Mouse (Mus musculus) CD4-positive helper T cell, adult 2 months (primary cell): Measurements from ENCODE around the gene Saa2.
A peak's percentile ranks its signal among the peaks of the same experiment; 100 is the strongest.
"Not testable (repeated sequence)": the region's sequence is repeated elsewhere in the genome, so short reads cannot be mapped to it uniquely, and the experiment has no call there.

Experiments
- DNase-seq: peaks from one replicate; pipeline ENCODE4 v3.0.0-alpha.2; 2012; ENCODE audit warnings: low read depth, missing footprints, low spot score

Saa2 gene

GRCm38 (mm10) chr7:46751490-46751889 is at the start of gene Saa2:
Saa2 (plus strand) TSS chr7:46751790.
- no peak for DNase-seq

GRCm38 (mm10) chr7:46710390-46710844 is 41.2 kb upstream of the Saa2 start, which contains the start of gene Saal1:
Saal1 (minus strand) TSS chr7:46710680.
- DNase-seq: peak; percentile 92

GRCm38 (mm10) chr7:46712250-46712649 is 39.3 kb upstream of the Saa2 start:
- DNase-seq: no peak

- peak; percentile 64 for DNase-seq
Observed at GRCm38 (mm10) chr7:46714518-46714917, 37.1 kb upstream of the Saa2 start.

DNA sequence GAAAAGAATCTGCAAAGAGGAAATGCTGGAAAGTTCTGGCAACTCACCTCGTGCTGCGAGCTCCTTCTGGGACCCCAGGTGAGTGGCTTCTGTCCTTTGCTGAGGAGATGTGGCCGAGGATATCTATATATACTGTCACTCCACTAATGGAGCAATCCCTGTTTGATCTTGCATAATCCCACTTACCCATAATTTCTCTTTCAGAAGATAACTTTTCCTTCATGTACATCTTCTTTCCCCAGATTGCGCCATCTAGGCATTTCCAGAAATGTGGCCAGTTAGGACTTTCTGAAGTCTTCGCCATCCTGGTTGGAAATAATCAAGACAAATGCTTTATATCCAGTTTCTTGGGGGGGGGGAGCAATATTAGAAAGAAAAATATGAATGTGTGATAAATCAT is 36.0 kb upstream of the Saa2 start, which contains the start of gene Saa3:
Gene Saa3 (minus strand): TSS at position 101 of the 400 bp plus-strand sequence.
- DNase-seq: no peak

- DNase-seq: no peak
Observed at GRCm38 (mm10) chr7:46716897-46717296, 34.7 kb upstream of the Saa2 start.

DNA sequence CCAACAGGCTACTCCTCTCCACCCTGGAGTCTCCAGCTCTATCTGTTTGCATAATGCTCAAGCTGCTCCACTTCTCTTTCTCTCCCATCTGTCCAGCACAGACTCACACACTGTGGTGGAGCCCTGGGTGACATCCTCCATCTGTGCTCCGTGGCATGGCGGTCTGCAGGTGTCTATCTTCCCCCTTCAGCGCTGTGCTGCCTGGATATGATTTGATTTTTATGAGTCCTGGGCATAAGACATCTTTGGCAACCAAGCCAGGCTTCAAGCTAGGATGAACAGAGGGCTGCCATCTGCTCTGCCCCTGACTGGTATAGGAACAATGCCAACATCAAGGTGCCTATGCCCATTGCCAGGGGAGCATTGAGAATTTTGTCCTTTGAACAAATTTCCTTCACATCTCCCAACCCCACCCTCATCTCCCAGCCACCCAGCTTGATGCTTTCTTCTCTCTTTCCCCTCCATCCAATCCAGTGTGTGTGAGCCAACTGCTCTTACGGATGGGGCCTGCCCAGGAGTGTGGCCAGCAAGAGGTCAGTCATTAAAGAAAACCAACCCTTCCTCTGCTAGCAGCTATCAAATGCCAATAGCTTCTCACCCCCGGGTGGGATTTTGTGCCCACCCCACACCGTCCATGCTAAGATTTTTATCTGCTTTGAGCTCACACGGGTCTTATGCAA is 32.9 kb upstream of the Saa2 start:
- DNase-seq: no peak

- no peak for DNase-seq
Observed at GRCm38 (mm10) chr7:46719526-46719925, 32.1 kb upstream of the Saa2 start.

DNA sequence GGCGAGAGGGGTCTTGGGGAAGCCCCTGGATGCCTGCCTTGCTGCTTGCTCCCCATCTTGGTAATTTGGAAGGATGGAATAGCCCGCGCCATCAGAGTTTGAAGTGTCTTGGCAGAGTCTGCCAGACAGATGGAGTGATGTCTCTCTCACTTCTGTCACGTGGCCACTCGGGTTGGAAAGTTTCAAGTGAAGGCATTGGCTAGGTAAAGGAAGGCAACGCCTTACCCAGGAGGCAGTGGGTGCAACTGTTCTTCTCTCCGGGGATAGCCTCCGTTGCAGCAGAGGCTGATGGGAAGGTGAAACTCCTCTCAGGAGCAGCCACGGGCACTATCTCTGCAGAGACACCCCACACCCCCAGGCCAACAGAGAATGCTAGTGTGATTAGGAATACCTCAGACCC is 31.1 kb upstream of the Saa2 start:
- DNase-seq: no peak

GRCm38 (mm10) chr7:46723354-46723753 is 28.2 kb upstream of the Saa2 start:
- DNase-seq: no peak

DNA sequence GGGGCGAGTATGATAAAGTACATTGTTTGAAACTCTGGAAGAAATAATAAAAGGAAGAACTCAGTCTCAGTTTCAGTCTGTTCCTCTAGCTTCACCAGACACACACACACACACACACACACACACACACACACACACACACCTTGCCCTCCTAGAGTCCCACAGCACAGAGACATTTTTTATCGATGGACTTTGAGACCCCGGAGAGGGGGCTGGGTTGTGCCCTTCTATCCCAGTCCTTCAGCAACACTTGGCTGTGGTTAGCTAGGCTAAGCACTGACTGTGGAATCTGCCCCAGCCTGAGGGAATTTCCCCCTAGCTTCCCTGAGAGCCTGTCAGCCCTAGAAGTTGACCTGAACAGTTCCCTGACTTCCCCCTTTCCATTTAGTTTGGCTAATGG is 27.7 kb upstream of the Saa2 start:
- DNase-seq: no peak

- no peak for DNase-seq
Observed at GRCm38 (mm10) chr7:46724396-46724795, 27.2 kb upstream of the Saa2 start.

- no peak for DNase-seq
Observed at GRCm38 (mm10) chr7:46727584-46727983, 24.0 kb upstream of the Saa2 start.

DNA sequence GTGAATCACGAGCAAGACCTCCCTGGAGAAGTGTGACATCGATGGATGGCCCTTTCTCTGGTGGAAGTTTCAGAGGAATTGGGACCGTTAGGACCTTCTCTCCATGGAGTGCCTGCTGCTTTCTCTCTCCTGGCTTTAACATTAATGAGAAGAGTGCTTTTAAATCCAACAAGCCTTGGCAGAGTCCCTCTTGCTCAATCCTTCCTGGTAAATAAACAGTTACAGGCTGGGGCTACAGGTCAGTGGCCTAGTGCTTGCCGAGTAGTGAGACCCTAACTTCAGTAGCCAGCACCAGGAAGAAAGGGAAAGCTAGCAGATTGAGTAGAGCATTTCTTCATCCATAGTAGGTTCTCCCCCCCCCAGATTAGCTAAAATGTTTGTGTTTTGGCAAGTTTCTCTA is 19.1 kb upstream of the Saa2 start, which contains the start of gene Saa4:
Gene Saa4 (minus strand): TSS at position 146 of the 400 bp plus-strand sequence.
- no peak for DNase-seq

DNA sequence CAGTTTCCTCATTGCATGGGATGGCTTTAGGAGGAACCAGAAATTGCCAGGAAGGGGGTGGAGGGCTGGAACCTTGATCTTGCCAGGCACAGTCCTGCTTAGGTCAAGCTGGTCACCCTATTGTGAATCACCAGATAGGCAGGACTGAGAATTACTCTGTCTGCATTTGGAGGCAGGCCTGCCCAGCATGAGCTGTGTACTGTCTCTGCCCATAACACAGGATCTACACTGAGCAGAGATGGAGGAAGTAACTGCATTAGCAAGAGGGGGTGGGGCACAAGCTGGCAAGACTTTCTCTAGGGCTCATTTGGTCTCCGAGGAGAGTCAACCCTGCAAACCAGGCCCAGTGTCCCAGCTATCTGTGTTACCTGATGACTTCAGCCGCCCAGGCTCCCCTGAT is 16.6 kb upstream of the Saa2 start:
- no peak for DNase-seq

DNA sequence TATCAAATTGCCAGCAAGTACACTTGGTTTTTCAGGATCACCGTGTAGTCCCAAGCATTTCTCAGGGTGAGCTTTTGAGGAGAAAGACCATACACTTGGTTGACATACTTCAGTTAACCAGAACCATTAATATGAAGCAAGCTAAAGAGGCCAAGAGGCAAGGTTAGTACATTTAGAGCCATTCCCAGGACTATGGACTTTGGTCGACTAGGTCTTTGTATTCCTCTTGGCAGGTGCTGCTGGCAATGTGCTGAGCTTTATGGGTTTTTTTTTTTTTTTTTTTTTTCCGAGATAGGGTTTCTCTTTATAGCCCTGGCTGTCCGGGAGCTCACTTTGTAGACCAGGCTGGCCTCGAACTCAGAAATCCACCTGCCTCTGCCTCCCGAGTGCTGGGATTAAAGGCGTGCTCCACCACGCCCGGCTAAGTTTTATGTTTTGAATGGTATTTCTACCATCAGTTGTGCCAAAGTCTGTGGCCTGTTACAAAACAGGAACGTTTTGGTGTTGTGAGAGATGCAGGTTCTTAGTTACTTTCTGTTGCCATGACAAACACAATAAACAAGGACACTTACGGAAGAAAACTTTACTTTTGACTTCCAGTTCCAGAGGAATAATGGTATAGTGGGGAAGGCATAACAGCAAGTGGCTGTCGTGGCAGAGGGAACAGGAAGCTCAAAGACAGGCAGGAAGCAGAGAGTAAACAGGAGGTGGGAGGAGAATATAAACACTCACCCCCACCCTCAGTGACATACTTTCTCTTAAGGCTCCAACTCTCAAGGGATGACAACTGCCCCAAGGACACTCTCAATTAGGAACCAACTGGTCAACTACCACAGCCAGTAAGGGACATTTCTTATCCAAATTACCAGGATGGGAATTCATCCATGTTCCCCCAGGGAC is 12.8 kb upstream of the Saa2 start:
- DNase-seq: no peak

- DNase-seq: not testable (repeated sequence)
Observed at GRCm38 (mm10) chr7:46740041-46740440, 11.5 kb upstream of the Saa2 start.

DNA sequence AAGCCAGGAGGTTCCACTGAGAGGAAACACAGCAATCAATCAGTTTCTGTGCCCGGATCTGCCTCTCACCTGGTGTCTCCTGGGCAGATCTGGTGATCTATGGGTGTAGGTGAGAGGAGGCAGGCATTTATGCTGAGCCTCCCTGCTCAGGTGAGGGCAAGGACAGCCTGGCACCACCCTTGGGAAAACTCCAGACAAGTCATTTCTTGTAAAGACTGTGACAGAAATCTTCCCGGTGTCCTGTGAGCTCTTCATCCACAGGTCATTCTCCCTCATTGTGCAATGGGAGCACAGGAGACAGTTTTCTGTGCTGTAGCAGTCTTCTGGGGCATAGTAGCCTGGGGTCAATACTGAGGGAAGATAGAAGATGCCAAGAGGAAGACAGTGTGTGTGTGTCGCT is 8.7 kb upstream of the Saa2 start, which contains the start of gene Saa1:
Gene Saa1 (minus strand): TSS at position 101 of the 400 bp plus-strand sequence.
- DNase-seq: not testable (repeated sequence)

DNA sequence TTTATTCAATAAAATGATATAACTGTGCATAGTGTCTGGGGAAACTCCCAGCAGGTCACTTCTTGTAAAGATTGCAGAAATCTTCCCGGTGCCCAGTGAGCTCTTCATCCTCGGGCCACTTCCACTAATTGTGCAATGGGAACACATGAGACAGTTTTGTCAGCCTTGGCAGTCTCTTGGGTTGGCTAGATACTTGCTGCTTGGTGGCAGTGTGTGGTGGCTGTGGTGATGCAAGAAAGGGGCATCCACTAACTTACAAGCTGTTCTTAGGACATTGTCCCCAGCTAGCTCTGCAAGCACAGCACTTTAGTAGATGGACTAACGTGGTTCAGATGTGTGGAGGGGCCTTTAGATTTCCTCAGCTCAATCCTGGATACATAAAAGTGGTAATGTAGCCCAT is 5.8 kb upstream of the Saa2 start:
- no peak for DNase-seq

- DNase-seq: no peak
Observed at GRCm38 (mm10) chr7:46746381-46746780, 5.2 kb upstream of the Saa2 start.

DNA sequence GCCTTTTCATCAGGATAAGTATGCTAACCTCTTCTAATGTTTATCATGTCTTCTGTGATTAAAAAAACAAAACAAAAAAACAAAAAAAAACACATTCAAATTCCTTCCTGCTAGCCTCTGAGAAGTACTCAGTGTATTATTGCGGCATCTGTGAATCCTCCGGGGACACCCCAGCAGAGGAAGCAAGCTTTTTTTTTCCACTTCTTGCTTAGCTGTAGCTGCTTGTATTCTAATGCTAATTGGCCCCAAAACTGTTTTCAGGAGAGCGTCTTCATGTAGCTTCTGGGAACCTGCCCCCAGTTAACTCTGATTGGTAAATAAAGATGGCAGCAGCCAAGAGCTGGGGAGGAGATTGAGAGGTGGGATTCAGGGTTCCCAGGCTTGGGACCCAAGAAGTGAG is 3.1 kb upstream of the Saa2 start:
- no peak for DNase-seq

DNA sequence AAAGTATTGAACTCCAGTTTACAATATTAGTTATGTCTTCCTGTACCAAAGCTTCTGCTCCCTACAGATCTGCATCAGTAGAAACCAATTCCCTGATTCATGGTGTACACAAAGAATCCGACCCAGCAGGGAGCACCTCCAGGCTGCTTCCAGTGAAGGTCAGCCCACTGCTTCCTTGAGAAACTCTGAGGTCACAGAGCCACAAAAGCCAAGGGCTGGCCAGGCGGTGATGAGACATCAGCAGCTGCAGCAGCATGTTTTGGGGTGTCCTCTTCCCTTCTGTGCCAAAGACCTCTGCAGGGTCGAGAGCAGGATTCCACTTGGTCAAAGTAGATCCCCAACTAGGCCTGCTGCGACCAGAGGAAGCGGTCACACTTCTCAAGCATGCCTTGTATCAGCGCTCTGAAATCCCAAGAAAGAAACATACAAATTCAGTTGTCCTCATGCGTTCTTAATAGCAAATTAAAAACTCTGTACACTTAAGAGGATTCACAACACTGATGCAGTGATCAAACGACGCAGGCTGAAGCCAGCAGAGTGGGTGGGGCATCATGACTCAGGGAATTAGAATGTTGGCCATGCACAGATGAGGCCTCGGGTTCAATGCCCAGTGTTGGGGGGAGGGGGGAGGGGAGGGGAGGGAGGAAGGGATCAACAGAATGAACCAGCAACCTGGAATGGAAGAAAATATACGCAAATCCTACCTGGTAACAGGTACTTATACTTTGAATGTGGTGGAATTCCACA is 9.6 kb downstream of the Saa2 start:
- DNase-seq: no peak
